Mouse (Mus musculus) lung, postnatal 0 days (tissue): ENCODE measurements at regions not wholly inside any gene's neighbourhood (a gene's known extent, or its start where the extent isn't known, plus 50 kb on each side); places are given as distances from the start of the nearest gene placed in this dataset.

Experiments used
- CTCF ChIP-seq: IDR thresholded peaks from 2 replicates; pipeline ENCODE4 v1.5.1; 2016; ENCODE audit warnings: antibody characterized with exemption, mild to moderate bottlenecking
- EP300 ChIP-seq: IDR thresholded peaks from 2 replicates; pipeline ENCODE4 v1.6.1; 2016; ENCODE audit warnings: antibody characterized with exemption, mild to moderate bottlenecking, control low read depth

GRCm38 (mm10) chr4:153311574-153311973 is 171.0 kb downstream of the Ajap1 start:
- TF ChIP-seq CTCF (no peak), EP300 (no peak)
